Mouse (Mus musculus): ENCODE measurements around the gene Chfr.
"Not testable (repeated sequence)": the region's sequence is repeated elsewhere in the genome, so short reads cannot be mapped to it uniquely, and the experiment has no call there.

Chfr gene

DNA sequence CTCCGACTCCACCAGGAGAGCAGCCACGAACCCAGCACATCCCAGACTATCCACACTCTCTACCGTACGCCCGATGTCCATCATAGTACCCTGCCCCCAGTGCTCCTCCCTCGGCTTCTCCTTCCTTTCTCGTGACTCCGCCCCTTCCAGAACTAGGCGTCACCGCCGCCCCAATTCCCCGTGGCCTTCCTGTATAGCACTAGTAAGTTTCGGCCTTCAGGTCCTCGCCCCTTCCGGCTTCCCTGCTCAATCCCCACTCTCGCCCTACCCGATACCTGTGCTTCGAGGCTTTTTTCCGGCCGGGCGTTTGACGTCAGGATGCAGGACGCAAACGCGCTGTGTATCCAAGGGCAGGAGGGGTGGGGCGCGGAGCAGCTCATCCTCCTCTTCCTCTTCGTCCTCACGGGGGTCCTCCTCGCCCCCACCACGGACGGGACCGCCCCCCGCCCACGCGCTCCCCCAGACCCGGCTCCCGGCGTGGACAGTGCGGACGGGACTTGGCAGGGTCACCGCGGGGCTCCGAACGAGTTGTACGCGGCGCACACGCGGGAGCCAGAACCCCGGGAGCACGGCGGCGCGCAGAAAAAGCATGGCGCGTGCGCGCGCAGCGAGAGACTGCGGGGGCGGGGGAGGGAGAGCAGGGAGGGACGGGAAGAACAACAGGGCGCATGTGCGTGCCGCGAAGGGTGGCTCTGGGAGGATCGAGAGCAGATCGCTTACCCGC is 27.9 kb upstream of the Chfr start, which contains the start of gene Gtpbp6:
TSS of gene Gtpbp6 (minus strand) at position 617 of the 724 bp plus-strand sequence.
- peak; percentile 90 to 94 for DNase-seq (ENCODE audit: low spot score in 2 of 2)

DNA sequence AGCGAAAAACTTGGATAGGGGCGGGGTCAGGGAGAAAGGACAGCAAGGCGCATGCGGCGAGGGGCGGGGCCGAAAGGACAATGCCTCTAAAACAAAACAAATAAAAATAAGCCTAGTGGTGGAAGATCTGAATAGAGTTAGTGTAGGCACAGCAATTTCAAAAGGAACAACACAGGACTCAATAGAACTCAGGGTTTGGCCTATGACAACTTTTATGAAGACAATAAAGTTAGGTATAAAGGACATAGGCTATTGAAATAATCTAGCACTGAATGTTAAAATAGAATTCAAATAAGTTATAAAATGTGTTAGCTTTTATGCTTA is 27.4 kb upstream of the Chfr start:
- DNase-seq (ENCODE audit: low spot score in 2 of 2) = no peak

DNA sequence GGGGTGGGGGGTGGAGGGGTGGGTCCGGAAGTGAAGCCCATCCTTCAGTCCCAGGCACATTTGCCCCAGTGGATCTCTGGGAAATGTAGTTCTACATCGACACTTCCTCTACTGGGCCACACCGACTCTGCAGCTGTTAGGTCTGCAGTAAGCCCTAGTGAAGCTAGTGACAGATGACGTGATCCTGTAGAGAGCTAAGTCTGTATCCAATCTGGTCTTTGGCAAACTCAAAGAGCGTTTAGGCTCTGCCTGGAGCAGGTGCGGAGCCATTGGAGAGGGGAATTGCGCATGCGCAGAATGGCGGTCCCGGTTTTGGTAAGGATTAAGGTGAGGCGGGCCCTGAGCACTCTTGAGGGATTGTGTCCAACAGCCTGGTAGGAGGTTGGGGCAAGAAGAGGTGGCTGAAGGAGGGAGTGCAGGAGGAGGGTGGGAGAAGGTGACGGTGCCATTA is 25.6 kb upstream of the Chfr start, which contains the start of gene Zfp605:
TSS of gene Zfp605 (plus strand) at position 102 of the 451 bp plus-strand sequence.
- peak; percentile 82 for DNase-seq (ENCODE audit: low spot score in 2 of 2)

DNA sequence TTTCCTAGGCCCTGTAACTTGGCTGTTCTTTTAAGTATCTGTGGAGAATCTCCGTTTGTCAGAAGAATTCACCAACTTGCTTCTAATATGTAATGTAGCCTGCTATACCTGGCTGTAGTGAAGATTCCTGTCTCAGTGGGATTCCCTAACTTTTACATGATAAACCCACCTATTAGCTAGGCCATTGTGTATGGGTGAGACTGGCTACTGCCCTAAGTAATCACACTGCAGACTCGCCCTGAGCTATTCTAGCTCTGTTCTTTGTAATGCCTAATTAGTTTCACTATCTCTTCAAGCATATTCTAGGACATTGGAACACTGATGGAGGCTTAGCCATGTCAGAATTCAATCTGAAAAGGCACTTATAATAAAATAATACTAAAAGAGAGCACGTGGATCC is 13.3 kb upstream of the Chfr start:
- DNase-seq (ENCODE audit: low spot score in 2 of 2) = not testable (repeated sequence)

DNA sequence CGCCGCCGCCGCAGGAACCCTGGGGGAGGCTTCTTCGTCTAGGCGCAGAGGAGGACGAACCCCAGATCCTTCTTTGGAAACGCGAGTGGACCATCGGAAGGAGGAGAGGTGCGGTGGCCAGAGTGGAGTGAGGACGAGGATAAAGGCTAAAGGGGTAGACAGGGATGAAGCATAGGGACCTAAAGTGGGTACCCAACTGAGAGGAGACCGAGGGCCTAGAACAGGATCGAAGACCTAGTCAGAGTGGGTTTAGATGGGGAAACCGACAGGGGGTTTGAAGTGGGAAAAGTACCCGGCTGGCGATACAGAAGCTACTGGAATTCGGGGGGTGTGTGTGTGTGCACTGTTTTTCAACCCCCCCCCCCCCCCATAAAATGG is 434 bp downstream of the Chfr start:
- no peak for DNase-seq (ENCODE audit: low spot score in 2 of 2)

DNA sequence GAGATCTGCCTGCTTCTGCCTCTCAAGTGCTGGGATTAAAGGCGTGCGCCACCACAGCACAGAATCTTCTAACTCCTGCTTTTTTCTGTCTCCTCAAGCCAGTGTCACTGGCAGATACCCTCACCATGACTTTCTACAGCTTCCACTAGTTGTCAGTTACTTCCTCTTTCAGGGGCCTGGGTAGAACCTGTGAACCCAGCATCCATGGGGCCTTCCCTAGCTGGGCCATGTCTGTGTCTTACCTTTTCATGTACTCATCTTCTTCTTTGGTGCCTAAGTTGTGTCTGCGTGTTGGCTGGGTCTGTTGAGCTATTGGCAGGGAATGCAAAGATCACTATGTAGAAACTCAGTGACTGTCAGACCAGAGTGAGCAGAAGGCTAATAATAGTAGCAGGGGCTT is 2.2 kb downstream of the Chfr start:
- DNase-seq (ENCODE audit: low spot score in 2 of 2) = no peak

DNA sequence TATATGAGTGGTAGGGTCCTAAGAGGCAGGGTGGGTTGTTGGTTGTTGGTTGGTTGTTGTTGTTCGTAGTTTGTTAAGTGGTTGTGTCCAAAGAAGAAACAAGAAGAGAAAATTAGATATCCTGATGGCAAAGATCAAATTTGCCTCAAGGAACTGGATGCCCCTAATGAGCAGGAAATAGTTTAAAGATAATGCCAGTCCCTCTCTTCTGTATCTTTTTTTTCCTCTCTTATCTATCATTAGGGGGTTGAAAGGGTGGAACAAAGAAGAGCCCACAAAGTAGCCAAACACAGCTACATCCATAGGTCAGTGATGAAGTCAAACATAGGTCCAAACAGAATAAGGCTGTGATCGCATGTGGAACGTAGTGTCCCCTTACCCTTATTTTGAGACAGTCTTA is 3.7 kb downstream of the Chfr start:
- DNase-seq (ENCODE audit: low spot score in 2 of 2) = no peak

DNA sequence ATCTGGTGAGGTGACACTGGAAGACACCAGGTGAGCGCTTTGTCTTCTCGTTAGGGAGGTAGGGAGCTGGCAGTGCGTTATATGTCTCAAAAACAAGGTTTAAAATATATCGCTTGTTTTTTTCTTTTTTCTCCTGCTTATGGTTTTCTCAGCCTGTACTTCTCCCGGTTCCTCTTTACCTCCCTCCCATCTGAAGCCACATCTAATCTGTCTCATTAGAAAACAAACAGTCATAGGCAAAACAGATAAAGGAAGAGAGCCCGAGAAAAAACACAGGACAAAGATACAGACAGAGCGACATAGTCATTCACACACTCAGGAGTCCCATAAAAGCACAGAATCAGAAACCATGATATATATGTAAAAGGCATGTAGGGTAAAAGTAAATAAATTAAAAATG is 4.8 kb downstream of the Chfr start:
- DNase-seq (ENCODE audit: low spot score in 2 of 2) = no peak

DNA sequence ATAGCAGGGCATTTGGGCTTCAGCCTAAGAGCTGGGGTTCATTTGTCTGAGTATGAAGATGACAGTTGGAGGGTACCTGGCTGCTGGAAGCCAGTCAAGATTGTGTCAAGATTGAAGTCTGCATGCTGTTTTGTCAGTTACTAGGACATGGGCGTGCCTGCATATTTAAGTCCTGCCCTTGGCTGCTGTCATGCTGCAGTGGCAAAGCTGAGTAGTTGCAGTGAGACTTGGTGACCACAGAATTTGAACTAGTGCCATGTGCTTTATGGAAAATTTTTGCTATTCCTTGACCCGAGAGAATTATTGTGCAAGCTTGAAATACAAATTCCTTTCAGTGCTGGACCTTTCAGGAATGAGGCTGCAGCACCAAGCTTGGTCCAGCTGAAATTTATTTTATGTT is 6.7 kb downstream of the Chfr start:
- no peak for DNase-seq (ENCODE audit: low spot score in 2 of 2)

DNA sequence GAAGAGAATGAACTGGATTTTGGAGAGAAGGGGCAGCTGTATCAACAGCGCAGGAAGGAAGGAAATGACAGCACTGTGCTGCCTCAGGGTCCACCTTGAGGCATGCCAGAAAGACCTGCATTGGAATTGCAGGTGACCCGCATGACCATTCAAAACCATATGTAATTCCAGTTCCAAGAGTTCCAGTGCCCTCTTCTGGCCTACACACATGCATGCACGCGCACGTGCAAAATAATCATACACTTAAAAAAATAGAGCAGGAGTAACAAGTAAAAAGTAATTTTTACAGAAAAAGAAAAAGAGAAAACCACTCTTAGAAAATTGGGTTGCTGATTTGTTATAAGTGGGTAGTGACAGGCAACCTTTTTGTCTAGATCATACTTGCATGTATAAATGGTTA is 7.4 kb downstream of the Chfr start:
- DNase-seq (ENCODE audit: low spot score in 2 of 2) = no peak

DNA sequence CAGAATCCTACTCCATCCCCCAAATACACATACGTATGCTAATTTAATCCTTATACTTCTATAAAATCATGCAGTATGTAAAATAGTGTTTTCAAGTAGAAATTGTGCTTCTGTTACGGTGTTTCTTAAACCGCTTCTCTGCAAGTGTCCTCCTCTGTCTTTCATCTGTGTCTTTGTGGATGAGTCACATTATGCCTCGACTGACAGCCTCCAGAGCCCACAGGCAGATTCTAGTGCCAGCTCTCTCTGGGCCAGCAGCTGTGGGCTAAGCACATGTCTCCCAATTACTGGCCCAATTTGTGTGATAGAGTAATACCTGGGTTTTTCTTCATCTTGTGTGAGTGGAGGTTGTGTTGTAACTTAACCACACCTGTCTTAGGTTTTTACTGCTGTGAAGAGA is 33.7 kb downstream of the Chfr start:
- DNase-seq (ENCODE audit: low spot score in 2 of 2) = no peak

DNA sequence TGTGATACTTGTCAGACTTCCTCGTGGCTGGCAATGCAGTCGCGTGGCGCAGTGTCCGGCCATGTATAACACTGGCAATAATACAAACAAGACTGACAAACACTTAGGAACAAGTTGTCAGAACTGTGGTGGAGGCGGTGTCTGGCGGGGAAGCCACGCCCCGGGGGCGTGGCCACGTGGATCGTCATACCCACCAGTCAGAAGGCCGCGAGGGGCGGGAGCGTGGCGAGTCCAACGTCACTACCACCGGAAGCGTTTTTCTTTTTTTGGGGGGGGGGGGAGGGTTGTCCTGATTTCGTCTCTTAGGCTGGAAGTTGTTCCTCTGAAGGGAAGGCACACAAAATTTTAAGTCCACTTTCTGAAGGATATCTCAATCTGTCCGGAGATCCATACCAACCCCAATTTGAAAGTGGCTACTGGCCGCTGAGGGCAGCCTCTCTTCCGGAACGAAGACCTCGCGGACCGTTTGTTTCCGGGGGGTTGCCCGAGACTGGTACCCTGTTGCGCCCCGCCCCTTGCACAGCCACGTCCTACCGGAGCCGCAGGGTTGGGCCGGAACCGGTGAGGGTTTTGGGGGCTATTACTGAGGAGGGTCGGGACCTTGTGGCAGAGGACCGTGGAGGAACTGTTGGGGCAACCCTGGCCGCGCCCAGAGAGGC is 40.8 kb downstream of the Chfr start, which contains the start of gene Golga3:
TSS of gene Golga3 (plus strand) at position 340 of the 659 bp plus-strand sequence.
- DNase-seq (ENCODE audit: low spot score in 2 of 2) = peak; percentile 82 to 88

DNA sequence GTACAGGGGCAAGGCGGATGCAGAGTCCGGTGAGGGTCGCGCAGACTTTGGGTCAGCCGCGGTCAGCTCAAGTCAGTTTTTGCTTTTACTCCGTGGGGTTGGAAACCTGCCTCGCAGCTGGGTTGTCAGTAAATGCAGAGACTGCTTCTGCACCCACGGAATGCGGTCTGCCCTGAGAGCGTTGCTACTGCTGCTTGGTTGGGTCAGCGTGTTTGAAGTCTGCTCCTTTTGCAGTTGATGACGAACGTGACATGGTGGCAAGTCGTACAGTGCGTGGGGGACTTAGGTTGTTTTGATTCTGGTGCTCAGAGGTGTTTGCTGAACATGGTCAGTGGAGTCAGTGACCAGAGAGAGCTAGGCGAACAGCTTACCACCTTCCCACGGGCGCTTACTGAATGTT is 41.4 kb downstream of the Chfr start:
- DNase-seq (ENCODE audit: low spot score in 2 of 2) = no peak

DNA sequence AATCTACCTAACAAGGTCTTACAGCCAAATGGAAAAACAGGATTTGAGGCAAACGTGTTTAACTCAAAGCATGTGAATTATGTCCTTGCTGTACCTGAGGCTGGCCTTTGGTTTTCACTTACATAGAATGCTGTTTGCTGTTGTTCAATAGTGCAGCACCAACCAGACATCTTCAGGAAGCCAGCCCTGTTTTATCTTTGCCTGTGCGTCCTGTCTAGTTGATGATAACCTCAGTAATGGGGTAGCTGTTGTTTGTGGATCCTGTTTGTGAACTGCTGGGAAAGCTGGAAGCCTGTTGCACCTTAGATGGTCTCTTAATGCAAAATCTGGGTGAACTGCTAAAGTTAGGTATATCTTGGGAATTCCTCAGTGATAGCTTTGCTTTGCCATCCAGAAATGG is 43.0 kb downstream of the Chfr start:
- DNase-seq (ENCODE audit: low spot score in 2 of 2) = no peak

DNA sequence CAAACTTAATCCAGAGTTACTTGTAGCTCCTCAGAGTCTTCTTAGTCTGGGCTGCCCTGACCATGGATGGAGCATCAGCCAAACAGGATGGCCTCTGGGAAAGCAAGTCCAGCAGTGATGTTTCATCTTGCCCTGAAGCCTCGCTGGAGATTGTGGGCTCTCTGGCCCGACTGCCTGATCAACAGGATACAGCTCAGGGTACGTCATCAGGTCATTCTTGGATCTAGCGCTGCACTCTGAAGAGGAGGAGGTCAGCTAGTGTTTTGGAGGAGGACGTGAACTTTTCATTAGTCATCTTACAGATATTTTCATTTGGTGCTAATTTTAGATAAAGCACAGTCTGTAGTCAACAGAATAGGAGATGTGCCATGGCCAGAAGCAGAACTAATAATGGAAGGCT is 46.1 kb downstream of the Chfr start:
- DNase-seq (ENCODE audit: low spot score in 2 of 2) = peak in 1 of 2 experiments; percentile 19

DNA sequence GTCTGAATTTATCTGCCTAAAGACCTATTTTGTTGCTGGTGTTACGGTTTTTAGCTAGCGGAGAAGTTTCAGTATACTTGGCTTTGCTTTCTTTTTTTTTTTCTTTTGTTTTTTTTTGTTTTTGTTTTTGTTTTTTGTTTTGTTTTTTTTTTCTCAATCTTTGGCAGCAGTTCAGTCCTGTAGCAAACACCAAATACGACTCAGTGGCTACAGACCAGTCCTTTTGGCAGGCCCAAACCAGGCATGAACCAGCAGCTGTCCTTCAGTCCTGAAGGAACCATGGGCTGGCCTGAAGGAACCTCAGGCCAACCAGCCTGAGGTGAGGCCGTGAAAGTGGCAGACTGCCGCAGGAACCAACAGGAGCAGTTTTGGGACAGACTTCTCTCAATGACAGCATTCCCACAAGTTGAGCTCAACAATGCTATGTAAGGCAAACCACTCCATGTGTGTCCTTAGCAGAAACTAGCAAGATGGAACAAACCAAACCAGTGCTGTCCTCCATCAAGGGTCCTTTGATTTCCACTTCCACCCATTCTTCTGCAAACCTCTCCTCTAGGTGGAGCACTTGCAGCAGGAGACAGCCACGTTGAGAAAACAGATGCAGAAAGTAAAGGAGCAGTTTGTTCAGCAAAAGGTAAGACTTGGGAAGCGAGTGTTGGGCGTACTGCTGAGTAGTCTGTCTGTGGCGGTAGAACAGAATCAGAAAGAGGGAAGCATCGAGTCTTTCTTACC is 67.7 kb downstream of the Chfr start:
- no peak for DNase-seq (ENCODE audit: low spot score in 2 of 2)

DNA sequence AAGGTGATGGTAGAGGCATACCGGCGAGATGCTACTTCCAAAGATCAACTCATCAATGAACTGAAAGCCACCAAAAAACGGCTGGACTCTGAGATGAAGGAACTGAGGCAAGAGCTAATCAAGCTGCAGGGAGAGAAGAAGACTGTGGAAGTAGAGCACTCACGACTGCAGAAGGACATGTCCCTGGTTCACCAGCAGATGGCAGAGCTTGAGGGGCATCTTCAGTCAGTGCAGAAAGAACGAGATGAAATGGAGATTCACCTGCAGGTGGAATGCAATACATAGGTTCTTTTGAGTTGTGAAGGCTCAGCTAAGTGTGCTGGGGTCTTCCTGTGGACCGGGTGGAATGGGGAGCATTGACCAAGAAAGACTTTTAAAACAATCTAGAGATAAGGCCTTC is 69.1 kb downstream of the Chfr start:
- no peak for DNase-seq (ENCODE audit: low spot score in 2 of 2)

DNA sequence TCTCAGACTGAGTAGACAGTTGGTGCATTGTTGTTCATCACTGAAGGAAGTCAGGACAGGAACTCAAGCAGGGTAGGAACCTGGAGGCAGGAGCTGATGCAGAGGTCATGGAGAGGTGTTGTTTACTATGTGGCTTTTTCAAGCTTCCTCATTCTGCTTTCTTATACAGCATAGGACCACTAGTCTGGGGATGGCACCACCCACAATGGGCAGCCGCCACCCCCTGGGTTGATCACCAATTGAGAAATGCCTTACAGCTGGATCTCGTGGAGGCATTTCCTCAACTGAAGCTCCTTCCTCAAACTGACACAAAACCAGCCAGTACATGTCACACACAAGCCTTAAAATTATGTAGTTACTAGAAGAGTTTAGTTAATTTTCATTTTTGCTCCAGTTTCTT is 75.7 kb downstream of the Chfr start:
- no peak for DNase-seq (ENCODE audit: low spot score in 2 of 2)

DNA sequence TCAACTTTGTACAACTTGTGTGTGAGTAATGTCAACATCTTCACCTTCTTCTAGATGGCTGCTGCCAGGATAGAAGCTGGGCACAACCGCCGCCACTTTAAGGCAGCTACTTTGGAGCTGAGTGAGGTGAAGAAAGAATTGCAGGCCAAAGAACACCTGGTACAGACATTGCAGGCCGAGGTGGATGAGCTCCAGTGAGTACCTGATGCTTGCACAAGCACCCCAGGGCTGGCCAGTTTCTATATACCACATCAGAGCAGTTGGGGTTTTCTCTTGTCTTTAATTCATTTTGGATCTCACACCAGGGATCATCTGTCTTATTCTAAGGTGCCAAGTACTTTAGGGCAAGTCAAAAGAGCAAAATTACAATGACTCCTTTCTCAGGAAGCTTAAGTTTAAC is 81.1 kb downstream of the Chfr start:
- no peak for DNase-seq (ENCODE audit: low spot score in 2 of 2)

DNA sequence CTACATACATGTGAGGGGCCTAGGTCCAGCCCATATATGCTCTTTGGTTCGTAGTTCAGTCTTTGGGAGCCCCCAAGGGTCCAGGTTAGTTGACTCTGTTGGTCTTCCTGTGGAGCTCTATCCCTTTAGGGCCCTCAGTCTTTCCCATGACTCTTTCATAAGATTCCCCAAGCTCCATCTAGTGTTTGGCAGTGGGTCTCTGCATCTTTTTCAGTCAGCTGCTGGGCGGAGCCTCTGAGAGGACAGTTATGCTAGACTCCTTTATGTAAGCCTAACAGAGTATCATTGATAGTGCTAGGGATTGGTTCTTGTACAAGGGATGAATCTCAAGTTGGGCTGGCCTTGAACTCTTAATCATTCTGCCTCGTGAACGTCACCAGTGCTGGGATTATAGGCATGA is 84.7 kb downstream of the Chfr start:
- no peak for DNase-seq (ENCODE audit: low spot score in 2 of 2)
